Mouse (Mus musculus) midbrain, embryonic 11.5 days (tissue): ENCODE data around the gene Bend6. TPM values are rescaled to one million over a fixed set of nuclear protein-coding genes. Genes with fewer than 3 reads are reported as not detected.
"Not testable (repeated sequence)": the region's sequence is repeated elsewhere in the genome, so short reads cannot be mapped to it uniquely, and the experiment has no call there.

ENCODE experiments used
- ATAC-seq: fragments of 200-750 bp; cut with Nextera tagmentation; 2 replicates; pipeline ENCODE4 v1.8.0; 2017; ENCODE audit warnings: moderate TSS enrichment, moderate library complexity; ENCODE audit not compliant: low FRiP score
- DNase-seq: peaks from one replicate; pipeline ENCODE4 v3.0.0; 2015; ENCODE audit warnings: low spot score; ENCODE audit errors: missing footprints
- H3K27ac ChIP-seq: fragments of 300-500 bp; sonication (generic); 2 replicates; pipeline ENCODE4 v1.5.1; 2014; ENCODE audit warnings: low read depth, low read length
- H3K27me3 ChIP-seq: fragments of 300-500 bp; sonication (generic); 2 replicates; pipeline ENCODE4 v1.6.1; 2014; ENCODE audit warnings: mild to moderate bottlenecking, low read length, moderate library complexity, mixed read lengths; ENCODE audit not compliant: control insufficient read depth, insufficient read depth
- H3K36me3 ChIP-seq: fragments of 300-500 bp; sonication (generic); 2 replicates; pipeline ENCODE4 v1.6.1; 2014; ENCODE audit warnings: mild to moderate bottlenecking, low read length, moderate library complexity, mixed read lengths; ENCODE audit not compliant: control insufficient read depth, insufficient read depth
- H3K4me1 ChIP-seq: fragments of 300-500 bp; sonication (generic); 2 replicates; pipeline ENCODE4 v1.6.1; 2014; ENCODE audit warnings: low read length; ENCODE audit not compliant: control insufficient read depth, insufficient read depth
- H3K4me2 ChIP-seq: fragments of 300-500 bp; sonication (generic); 2 replicates; pipeline ENCODE4 v1.6.1; 2014; ENCODE audit warnings: mild to moderate bottlenecking, moderate library complexity
- H3K4me3 ChIP-seq: fragments of 300-500 bp; sonication (generic); 2 replicates; pipeline ENCODE4 v1.5.1; 2014; ENCODE audit warnings: low read depth, low read length
- H3K9ac ChIP-seq: fragments of 300-500 bp; sonication (generic); 2 replicates; pipeline ENCODE4 v1.6.1; 2014; ENCODE audit warnings: low read length
- H3K9me3 ChIP-seq: fragments of 300-500 bp; sonication (generic); 2 replicates; pipeline ENCODE4 v1.6.1; 2016; ENCODE audit warnings: low read length; ENCODE audit not compliant: control insufficient read depth
- WGBS: fragments of 180-500 bp; shearing (Covaris S2); extraction: QIAGEN DNeasy Blood & Tissue Kit; methylation state at CpG from one replicate; pipeline ENCODE4 v1.1.7; 2014; 5-methylcytosine and 5-hydroxymethylcytosine counted together
- polyA plus RNA-seq: library from polyadenylated mRNA; unstranded; fragments of >200 nt; fragmentation: Nextera tagmentation; extraction: Ambion mirVana; gene quantifications from 2 replicates; pipeline ENCODE4 v1.2.1, GENCODE M21; 2014

Bend6 gene
- polyA plus RNA-seq, 1 experiment from 2014 or later = 2.0 TPM

DNA sequence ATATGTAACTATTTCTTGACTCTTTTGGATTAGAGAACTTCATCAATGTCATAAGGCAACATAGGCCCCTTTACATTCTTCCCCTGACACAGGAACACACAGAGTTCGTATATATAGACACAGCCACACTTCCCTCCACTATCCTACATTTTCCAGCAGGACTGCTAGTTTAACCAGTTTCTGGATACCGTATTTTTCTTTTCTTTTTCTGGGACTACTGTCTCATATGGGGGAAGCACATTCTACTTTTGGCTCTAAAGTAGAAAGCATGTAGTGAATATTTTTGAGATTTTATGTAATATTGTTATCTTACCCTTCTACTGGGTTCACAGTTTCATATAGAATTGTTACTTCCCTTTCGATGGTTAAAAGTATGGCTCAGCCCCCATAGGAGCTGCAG is 38.2 kb downstream of the Bend6 start:
- Histone ChIP-seq H3K27ac (no peak overlapping the region), H3K9me3 (no peaks in the 10 kb centered on the region), H3K4me2 (no peak overlapping the region), H3K9ac (no peak overlapping the region), H3K27me3 (no peaks in the 10 kb centered on the region), H3K36me3 (no peaks in the 10 kb centered on the region), H3K4me3 (no peak overlapping the region), H3K4me1 (no peaks in the 10 kb centered on the region)
- WGBS = 88% methylated on average over 3 of the region's 3 CpGs
- DNase-seq = no peak
- no peak for ATAC-seq

DNA sequence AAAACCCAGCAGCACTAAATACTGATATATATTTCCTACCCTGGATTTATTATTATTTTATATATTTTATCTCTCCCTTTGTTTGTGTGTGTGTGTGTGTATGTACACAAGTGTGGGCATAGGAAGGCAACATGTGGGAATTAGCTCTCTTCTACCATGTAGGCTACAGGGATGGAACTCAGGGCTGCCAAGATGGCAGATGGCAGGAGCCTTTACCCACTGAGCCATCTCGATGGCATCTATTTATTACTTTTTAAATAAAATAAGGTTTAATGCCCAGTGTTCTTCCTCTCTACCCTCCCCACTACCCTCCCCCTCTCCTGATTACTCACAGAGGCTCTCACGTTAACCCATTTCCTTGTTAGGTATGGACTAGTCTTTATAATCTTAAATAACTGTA is 38.6 kb downstream of the Bend6 start:
- DNase-seq (no peak), ATAC-seq (no peak)
- WGBS = 91% methylated on average over 2 of the region's 2 CpGs
- H3K9ac ChIP-seq = no peak overlapping the region
- no peak overlapping the region for H3K27ac ChIP-seq
- H3K27me3 ChIP-seq = no peaks in the 10 kb centered on the region
- no peak overlapping the region for H3K4me3 ChIP-seq
- no peaks in the 10 kb centered on the region for H3K36me3 ChIP-seq
- no peaks in the 10 kb centered on the region for H3K4me1 ChIP-seq
- no peak overlapping the region for H3K4me2 ChIP-seq
- no peaks in the 10 kb centered on the region for H3K9me3 ChIP-seq

DNA sequence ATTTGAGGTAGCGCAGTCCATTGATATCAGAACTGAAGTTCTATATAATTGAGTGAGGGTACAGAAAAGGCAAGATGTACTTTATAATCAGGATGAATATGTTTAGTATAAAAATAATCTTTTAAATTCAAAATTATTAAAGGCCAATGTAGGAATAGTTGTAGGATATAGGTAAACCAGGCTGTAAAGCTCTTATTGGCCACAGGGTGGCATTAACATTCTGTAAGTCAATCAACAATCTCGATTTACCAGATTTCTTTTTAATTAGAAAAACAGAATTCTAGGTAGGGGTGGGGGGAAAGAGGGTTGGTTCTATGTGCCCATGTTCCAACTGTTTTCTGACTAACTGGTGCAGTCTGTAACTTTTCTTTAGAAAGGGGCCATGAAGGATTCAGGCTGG is 60.8 kb downstream of the Bend6 start:
- no peak overlapping the region for H3K9ac ChIP-seq
- no peaks in the 10 kb centered on the region for H3K36me3 ChIP-seq
- ATAC-seq = no peak
- no peaks in the 10 kb centered on the region for H3K27me3 ChIP-seq
- 95% methylated on average over 2 of the region's 2 CpGs for WGBS
- no peak overlapping the region for H3K27ac ChIP-seq
- H3K4me1 ChIP-seq = no peaks in the 10 kb centered on the region
- no peak overlapping the region for H3K4me3 ChIP-seq
- H3K9me3 ChIP-seq = no peaks in the 10 kb centered on the region
- no peak overlapping the region for H3K4me2 ChIP-seq
- DNase-seq = no peak

- no peaks in the 10 kb centered on the region for H3K9me3 ChIP-seq
- no peak overlapping the region for H3K27ac ChIP-seq
- WGBS = 83% methylated on average over 6 of the region's 6 CpGs
- ATAC-seq (no peak), DNase-seq (no peak)
- H3K4me2 ChIP-seq = no peak overlapping the region
- H3K4me1 ChIP-seq = no peaks in the 10 kb centered on the region
- no peak overlapping the region for H3K4me3 ChIP-seq
- H3K9ac ChIP-seq = no peak overlapping the region
- no peaks in the 10 kb centered on the region for H3K36me3 ChIP-seq
- H3K27me3 ChIP-seq = no peaks in the 10 kb centered on the region
Measured at GRCm38 (mm10) chr1:33843823-33844222, 63.8 kb downstream of the Bend6 start.

GRCm38 (mm10) chr1:33838952-33839351 is 68.7 kb downstream of the Bend6 start:
- not testable (repeated sequence) for H3K4me3 ChIP-seq, H3K27me3 ChIP-seq, H3K9ac ChIP-seq, ATAC-seq, H3K36me3 ChIP-seq, H3K27ac ChIP-seq, H3K9me3 ChIP-seq, H3K4me1 ChIP-seq, DNase-seq, H3K4me2 ChIP-seq
- WGBS = 92% methylated on average over 14 of the region's 14 CpGs

GRCm38 (mm10) chr1:33830586-33830985 is 77.0 kb downstream of the Bend6 start:
- no peak overlapping the region for H3K9ac ChIP-seq
- 67% methylated on average over 4 of the region's 4 CpGs for WGBS
- H3K9me3 ChIP-seq = no peaks in the 10 kb centered on the region
- ATAC-seq (no peak), DNase-seq (no peak)
- H3K27me3 ChIP-seq = no peaks in the 10 kb centered on the region
- H3K27ac ChIP-seq = no peak overlapping the region
- H3K4me1 ChIP-seq = no peaks in the 10 kb centered on the region
- H3K4me3 ChIP-seq = no peak overlapping the region
- H3K4me2 ChIP-seq = no peak overlapping the region
- H3K36me3 ChIP-seq = no peaks in the 10 kb centered on the region

DNA sequence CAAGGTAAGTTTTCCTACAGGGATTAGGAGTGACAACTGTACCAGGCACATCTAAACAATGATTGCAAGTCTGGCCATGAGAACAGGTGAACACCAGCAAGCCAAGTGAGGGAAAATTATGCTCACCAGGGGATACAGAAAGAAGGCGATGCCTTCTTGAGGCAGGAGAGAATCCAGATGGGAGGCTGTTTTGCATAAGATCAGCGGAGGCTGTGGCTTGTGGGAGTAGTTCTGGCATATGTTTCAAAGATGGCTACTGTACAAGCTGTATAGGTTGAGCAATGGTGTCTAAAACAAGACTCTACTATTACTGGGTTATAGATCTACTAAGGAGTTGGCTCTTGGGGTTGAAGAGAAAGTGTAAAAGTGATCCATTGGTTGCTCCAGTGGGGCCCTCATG is 89.7 kb downstream of the Bend6 start:
- 92% methylated on average over 2 of the region's 2 CpGs for WGBS
- Histone ChIP-seq H3K27me3 (no peaks in the 10 kb centered on the region), H3K4me2 (no peak overlapping the region), H3K4me1 (peaks cover 5% of the 10 kb centered on the region), H3K9ac (no peak overlapping the region), H3K27ac (no peak overlapping the region), H3K4me3 (no peak overlapping the region), H3K36me3 (no peaks in the 10 kb centered on the region; the same call in 1 of the 2 replicates), H3K9me3 (no peaks in the 10 kb centered on the region)
- no peak for DNase-seq
- ATAC-seq = no peak

DNA sequence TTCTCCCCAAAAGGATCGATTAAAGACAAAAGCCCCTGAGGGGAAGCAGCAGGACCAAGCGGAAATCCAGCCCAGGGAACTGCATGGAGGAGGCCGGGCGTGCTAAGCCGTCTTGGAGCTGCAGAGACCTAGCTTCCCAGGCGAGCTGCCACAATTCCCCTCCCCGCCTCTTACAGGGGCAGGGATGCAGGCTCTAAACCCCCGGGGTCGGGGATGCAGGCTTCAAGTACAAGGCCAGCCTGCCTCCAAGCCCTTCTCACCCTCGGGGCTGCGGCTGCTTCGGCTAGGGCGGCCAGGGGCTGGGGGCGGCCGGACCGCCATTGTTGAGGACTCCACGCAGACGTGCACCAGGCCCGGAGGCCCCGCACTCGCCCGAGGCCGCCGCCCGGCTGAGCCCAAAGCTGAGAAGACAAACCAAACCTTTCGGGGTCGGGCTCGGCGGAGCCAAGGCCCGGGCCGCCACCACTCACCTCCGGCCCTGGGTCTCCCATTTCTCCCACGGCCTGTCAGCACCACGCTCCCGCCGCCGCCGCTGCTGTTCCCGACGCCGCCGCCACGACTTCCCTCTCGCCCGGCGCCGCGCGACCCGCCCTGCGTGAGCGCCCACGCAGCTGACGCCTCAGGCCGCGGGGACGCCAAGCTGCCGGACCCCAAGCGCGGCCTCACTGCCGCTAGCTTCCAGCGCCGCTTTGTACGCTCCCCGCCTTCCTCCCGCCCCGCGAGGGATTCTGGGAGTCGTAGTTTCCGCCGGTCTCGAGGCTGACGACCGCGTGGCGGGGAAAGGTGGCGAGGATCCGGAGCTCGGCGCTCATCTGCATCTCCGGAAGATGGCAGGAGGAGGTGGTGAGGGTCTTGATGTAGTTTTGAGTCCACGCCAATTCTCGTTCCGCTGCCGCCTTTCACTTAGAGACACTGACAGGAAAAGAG is 93.5 kb downstream of the Bend6 start, which contains the start of gene Zfp451:
Gene Zfp451, minus strand, starts transcription at position 728 of the 927 bp plus-strand sequence.
- WGBS = under 1% methylated on average over 84 of the region's 85 CpGs
- Histone ChIP-seq H3K9me3 (no peaks in the 10 kb centered on the region), H3K4me3 (peak within 1 kb of the TSS; percentile 92), H3K4me1 (peaks cover 8% of the 10 kb centered on the region), H3K27me3 (no peaks in the 10 kb centered on the region), H3K27ac (peak within 1 kb of the TSS; percentile 83), H3K36me3 (peaks cover 13% of the 10 kb centered on the region), H3K9ac (peak within 1 kb of the TSS; percentile 100), H3K4me2 (peak within 1 kb of the TSS; percentile 80)
- ATAC-seq (peak; percentile 96), DNase-seq (peak; percentile 99)

DNA sequence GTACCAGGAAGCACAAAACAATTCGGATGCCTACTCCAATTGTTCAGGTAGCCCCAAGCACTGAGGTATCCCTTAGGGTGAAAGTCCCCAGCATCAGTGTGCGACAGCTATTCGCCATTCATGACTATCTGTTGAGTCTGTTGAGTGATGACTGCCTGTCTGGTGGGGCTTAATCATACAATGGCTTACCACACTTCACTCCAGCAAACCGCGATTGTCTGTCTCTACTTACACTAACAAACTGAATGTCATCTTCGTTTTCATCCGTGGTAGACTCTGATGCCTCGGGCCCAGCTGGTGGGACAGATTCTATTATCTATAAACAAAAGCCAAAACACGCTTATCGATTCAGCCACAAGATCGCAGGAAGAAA is 94.1 kb downstream of the Bend6 start:
- Histone ChIP-seq H3K4me2 (peak overlapping the region; percentile 80), H3K4me3 (peak overlapping the region; percentile 92), H3K4me1 (peaks cover 8% of the 10 kb centered on the region), H3K9ac (peak overlapping the region; percentile 100), H3K27ac (peak overlapping the region; percentile 83), H3K27me3 (no peaks in the 10 kb centered on the region), H3K9me3 (no peaks in the 10 kb centered on the region), H3K36me3 (peaks cover 17% of the 10 kb centered on the region)
- 15% methylated on average over 11 of the region's 11 CpGs for WGBS
- peak; percentile 85 for DNase-seq
- peak; percentile 15 for ATAC-seq
